Mouse (Mus musculus) liver, embryonic 12.5 days (tissue): ENCODE data around the gene Trim25. TPM values are rescaled to one million over a fixed set of nuclear protein-coding genes. Genes with fewer than 3 reads are reported as not detected.

Experiments used
- ATAC-seq: fragments of 200-750 bp; cut with Nextera tagmentation; 2 replicates; pipeline ENCODE4 v1.8.0; 2017; ENCODE audit warnings: moderate number of reproducible peaks, mild to moderate bottlenecking, moderate library complexity
- H3K27ac ChIP-seq: fragments of 300-500 bp; sonication (generic); 2 replicates; pipeline ENCODE4 v1.5.1; 2016; ENCODE audit warnings: mild to moderate bottlenecking
- H3K27me3 ChIP-seq: fragments of 300-500 bp; sonication (generic); replicated peaks from 2 replicates; pipeline ENCODE4 v1.6.1; 2016; ENCODE audit warnings: mild to moderate bottlenecking, moderate library complexity
- H3K36me3 ChIP-seq: fragments of 300-500 bp; sonication (generic); 2 replicates; pipeline ENCODE4 v1.6.1; 2016; ENCODE audit warnings: mild to moderate bottlenecking, moderate library complexity
- H3K4me1 ChIP-seq: fragments of 300-500 bp; sonication (generic); 2 replicates; pipeline ENCODE4 v1.6.1; 2016
- H3K4me2 ChIP-seq: fragments of 300-500 bp; sonication (generic); 2 replicates; pipeline ENCODE4 v1.6.1; 2016; ENCODE audit warnings: mild to moderate bottlenecking, moderate library complexity
- H3K4me3 ChIP-seq: fragments of 300-500 bp; sonication (generic); 2 replicates; pipeline ENCODE4 v1.5.1; 2016; ENCODE audit warnings: mild to moderate bottlenecking, moderate library complexity
- H3K9ac ChIP-seq: fragments of 300-500 bp; sonication (generic); 2 replicates; pipeline ENCODE4 v1.6.1; 2016; ENCODE audit warnings: mild to moderate bottlenecking, moderate library complexity
- H3K9me3 ChIP-seq: fragments of 300-500 bp; sonication (generic); replicated peaks from 2 replicates; pipeline ENCODE4 v1.6.1; 2016; ENCODE audit warnings: mild to moderate bottlenecking, moderate library complexity
- WGBS: fragments of 180-500 bp; shearing (Covaris S2); methylation state at CpG from one replicate; pipeline ENCODE4 v1.1.7; 2016; ENCODE audit not compliant: insufficient replicate concordance; 5-methylcytosine and 5-hydroxymethylcytosine counted together
- polyA plus RNA-seq: library from polyadenylated mRNA; unstranded; fragments of >200 nt; fragmentation: Nextera tagmentation; extraction: Ambion mirVana; gene quantifications from 2 replicates; pipeline ENCODE4 v1.2.1, GENCODE M21; 2016

The Trim25 gene
- polyA plus RNA-seq, 1 experiment from 2014 or later, result 25.9 TPM

GRCm38 (mm10) chr11:89055931-89056690, 56.9 kb downstream of the Trim25 start:
- Histone ChIP-seq H3K9ac (no peak overlapping the region), H3K36me3 (peaks cover 10% of the 10 kb centered on the region; the same call in 1 of the 2 replicates), H3K4me2 (no peak overlapping the region), H3K27ac (no peak overlapping the region), H3K4me1 (peaks cover 30% of the 10 kb centered on the region), H3K27me3 (no peaks in the 10 kb centered on the region), H3K4me3 (no peak overlapping the region), H3K9me3 (no peaks in the 10 kb centered on the region)
- 80% methylated on average over 13 of the region's 13 CpGs for WGBS
- ATAC-seq, result no peak

GRCm38 (mm10) chr11:89058515-89059270, 59.5 kb downstream of the Trim25 start:
- H3K36me3 ChIP-seq, result peaks cover 10% of the 10 kb centered on the region; the same call in 1 of the 2 replicates
- ATAC-seq, result no peak
- 58% methylated on average over 11 of the region's 11 CpGs for WGBS
- H3K4me1 ChIP-seq, result peaks cover 36% of the 10 kb centered on the region
- H3K9ac ChIP-seq, result 0 out of 2 replicates have a peak overlapping the region, but pooled peaks have one; percentile 81
- H3K9me3 ChIP-seq, result no peaks in the 10 kb centered on the region
- peak overlapping the region; percentile 80; the same call in 1 of the 2 replicates for H3K4me3 ChIP-seq
- H3K27me3 ChIP-seq, result no peaks in the 10 kb centered on the region
- peak overlapping the region; percentile 99 for H3K4me2 ChIP-seq
- no peak overlapping the region for H3K27ac ChIP-seq

- WGBS, result under 1% methylated on average over 33 of the region's 33 CpGs
- peak overlapping the region; percentile 80 for H3K4me3 ChIP-seq
- peaks cover 48% of the 10 kb centered on the region for H3K4me1 ChIP-seq
- H3K9me3 ChIP-seq, result no peaks in the 10 kb centered on the region
- H3K36me3 ChIP-seq, result peaks cover under 1% of the 10 kb centered on the region; the same call in 1 of the 2 replicates
- H3K27ac ChIP-seq, result peak overlapping the region; percentile 41; the same call in 1 of the 2 replicates
- H3K9ac ChIP-seq, result peak overlapping the region; percentile 81
- H3K4me2 ChIP-seq, result peak overlapping the region; percentile 99
- ATAC-seq, result peak; percentile 53
- H3K27me3 ChIP-seq, result no peaks in the 10 kb centered on the region
These were observed 60.8 kb downstream of the Trim25 start for GRCm38 (mm10) chr11:89059919-89060422.

DNA sequence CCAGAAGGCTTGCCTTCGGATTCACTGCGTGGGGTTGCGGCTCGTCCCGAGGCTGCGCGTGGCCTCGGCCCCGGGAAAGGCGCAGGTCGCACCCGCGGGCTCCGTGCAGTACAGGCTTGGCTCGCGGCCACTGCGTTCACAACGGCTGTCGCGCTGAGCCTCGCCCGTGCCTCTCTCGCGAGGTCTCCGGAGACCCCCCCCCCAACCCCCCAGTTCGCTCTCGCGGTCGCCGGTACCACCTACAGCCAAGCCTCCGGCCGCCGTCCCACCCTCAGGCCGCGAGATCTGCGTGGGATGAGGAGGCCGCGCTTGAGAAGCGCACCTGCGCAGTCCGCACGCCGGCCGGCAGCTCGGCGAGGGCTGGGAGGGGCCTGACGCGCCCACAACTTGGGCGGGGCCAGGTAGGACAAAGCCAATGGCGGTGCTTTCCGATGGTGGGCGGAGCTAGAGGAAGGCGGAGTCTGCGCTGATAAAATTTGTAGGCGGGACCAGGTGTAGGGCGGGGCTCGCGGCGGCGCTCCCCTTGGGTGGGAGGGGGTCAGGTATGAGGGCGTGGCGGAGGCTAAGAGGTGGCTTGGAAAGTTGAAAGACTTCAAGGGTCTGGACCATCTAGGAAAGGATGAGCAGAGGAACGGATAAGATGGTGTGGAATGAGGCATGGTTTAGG, 61.4 kb downstream of the Trim25 start:
- H3K4me3 ChIP-seq, result peak overlapping the region; percentile 80
- no peaks in the 10 kb centered on the region for H3K9me3 ChIP-seq
- ATAC-seq, result peak; percentile 91
- peak overlapping the region; percentile 99 for H3K4me2 ChIP-seq
- H3K4me1 ChIP-seq, result peaks cover 48% of the 10 kb centered on the region
- H3K36me3 ChIP-seq, result no peaks in the 10 kb centered on the region
- 1% methylated on average over 63 of the region's 63 CpGs for WGBS
- no peaks in the 10 kb centered on the region for H3K27me3 ChIP-seq
- H3K27ac ChIP-seq, result peak overlapping the region; percentile 41; the same call in 1 of the 2 replicates
- H3K9ac ChIP-seq, result peak overlapping the region; percentile 81

DNA sequence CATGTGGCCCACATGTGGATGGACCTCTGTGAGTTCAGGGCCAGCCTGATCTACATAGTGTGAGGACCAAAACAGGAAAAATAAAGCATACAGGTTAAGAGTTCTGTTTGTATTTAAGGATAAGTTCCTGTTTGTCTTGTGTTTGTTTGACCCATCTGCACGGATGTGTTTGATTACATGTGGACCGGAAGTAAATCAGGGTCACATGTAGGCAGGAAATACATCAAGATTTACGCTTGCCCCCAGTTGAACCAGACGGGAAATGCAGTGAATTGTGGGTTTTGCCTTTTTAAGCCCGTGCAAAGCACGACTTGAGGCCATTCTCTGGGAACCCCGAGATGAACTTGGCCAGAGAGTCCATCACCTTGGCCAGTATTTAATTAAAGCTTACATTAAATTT, 62.2 kb downstream of the Trim25 start:
- 64% methylated on average over 7 of the region's 7 CpGs for WGBS
- no peak overlapping the region for H3K4me3 ChIP-seq
- H3K36me3 ChIP-seq, result no peaks in the 10 kb centered on the region
- no peak overlapping the region for H3K27ac ChIP-seq
- H3K4me2 ChIP-seq, result no peak overlapping the region; the same call in 1 of the 2 replicates
- no peak overlapping the region for H3K9ac ChIP-seq
- H3K4me1 ChIP-seq, result peaks cover 48% of the 10 kb centered on the region
- ATAC-seq, result no peak
- H3K27me3 ChIP-seq, result peaks cover 4% of the 10 kb centered on the region; the same call in 1 of the 2 replicates
- H3K9me3 ChIP-seq, result no peaks in the 10 kb centered on the region

- H3K9me3 ChIP-seq, result no peaks in the 10 kb centered on the region
- peak overlapping the region; percentile 7 for H3K4me2 ChIP-seq
- H3K9ac ChIP-seq, result no peak overlapping the region
- peak; percentile 62; the same call in 1 of the 2 replicates for ATAC-seq
- peaks cover 4% of the 10 kb centered on the region; the same call in 1 of the 2 replicates for H3K27me3 ChIP-seq
- no peaks in the 10 kb centered on the region for H3K36me3 ChIP-seq
- 39% methylated on average over 6 of the region's 6 CpGs for WGBS
- H3K4me1 ChIP-seq, result peaks cover 36% of the 10 kb centered on the region
- no peak overlapping the region for H3K4me3 ChIP-seq
- H3K27ac ChIP-seq, result 0 out of 2 replicates have a peak overlapping the region, but pooled peaks have one; percentile 5
These were observed 65.1 kb downstream of the Trim25 start for GRCm38 (mm10) chr11:89064312-89064711.

- no peak for ATAC-seq
- Histone ChIP-seq H3K27ac (no peak overlapping the region), H3K36me3 (no peaks in the 10 kb centered on the region), H3K27me3 (peaks cover 4% of the 10 kb centered on the region; the same call in 1 of the 2 replicates), H3K9ac (no peak overlapping the region), H3K4me3 (no peak overlapping the region), H3K4me1 (peaks cover 27% of the 10 kb centered on the region), H3K9me3 (no peaks in the 10 kb centered on the region), H3K4me2 (no peak overlapping the region)
- 86% methylated on average over 3 of the region's 3 CpGs for WGBS
These were observed 66.1 kb downstream of the Trim25 start for GRCm38 (mm10) chr11:89065297-89065696.

- no peak overlapping the region for H3K4me3 ChIP-seq
- H3K27ac ChIP-seq, result no peak overlapping the region
- no peak overlapping the region for H3K4me2 ChIP-seq
- H3K9ac ChIP-seq, result no peak overlapping the region
- H3K27me3 ChIP-seq, result peaks cover 4% of the 10 kb centered on the region; the same call in 1 of the 2 replicates
- no peaks in the 10 kb centered on the region for H3K9me3 ChIP-seq
- H3K36me3 ChIP-seq, result no peaks in the 10 kb centered on the region
- no peak for ATAC-seq
- peaks cover 18% of the 10 kb centered on the region for H3K4me1 ChIP-seq
- WGBS, result 75% methylated on average over 6 of the region's 6 CpGs
These were observed 67.0 kb downstream of the Trim25 start for GRCm38 (mm10) chr11:89066126-89066525.

DNA sequence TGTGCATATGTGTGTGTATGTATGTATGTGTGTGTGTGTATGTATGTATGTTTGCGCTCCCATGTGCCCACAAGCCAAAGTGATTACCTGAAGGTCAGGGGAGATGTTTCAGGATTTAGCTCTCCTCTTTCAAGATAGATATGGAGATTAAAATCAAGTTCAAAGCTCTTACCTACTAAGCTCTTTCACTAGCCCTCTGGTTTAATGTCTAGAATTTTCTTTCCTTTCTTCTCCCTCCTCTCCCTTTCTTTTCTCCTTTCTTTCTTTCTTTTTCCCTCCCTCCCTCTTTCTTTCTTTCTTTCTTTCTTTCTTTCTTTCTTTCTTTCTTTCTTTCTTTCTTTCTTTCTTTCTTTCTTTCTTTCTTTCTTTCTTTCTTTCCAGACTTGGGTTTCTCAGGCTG, 67.6 kb downstream of the Trim25 start, which contains the start of gene Dgke:
Dgke (minus strand) TSS at position 101 of the 400 bp plus-strand sequence.
- no peaks in the 10 kb centered on the region for H3K36me3 ChIP-seq
- no peak within 1 kb of the TSS for H3K4me2 ChIP-seq
- no peaks in the 10 kb centered on the region for H3K9me3 ChIP-seq
- no peak within 1 kb of the TSS for H3K9ac ChIP-seq
- no peak for ATAC-seq
- H3K27me3 ChIP-seq, result peaks cover 4% of the 10 kb centered on the region; the same call in 1 of the 2 replicates
- 88% methylated on average over 1 of the region's 1 CpGs for WGBS
- H3K4me1 ChIP-seq, result peaks cover 15% of the 10 kb centered on the region
- H3K27ac ChIP-seq, result no peak within 1 kb of the TSS
- no peak within 1 kb of the TSS for H3K4me3 ChIP-seq

DNA sequence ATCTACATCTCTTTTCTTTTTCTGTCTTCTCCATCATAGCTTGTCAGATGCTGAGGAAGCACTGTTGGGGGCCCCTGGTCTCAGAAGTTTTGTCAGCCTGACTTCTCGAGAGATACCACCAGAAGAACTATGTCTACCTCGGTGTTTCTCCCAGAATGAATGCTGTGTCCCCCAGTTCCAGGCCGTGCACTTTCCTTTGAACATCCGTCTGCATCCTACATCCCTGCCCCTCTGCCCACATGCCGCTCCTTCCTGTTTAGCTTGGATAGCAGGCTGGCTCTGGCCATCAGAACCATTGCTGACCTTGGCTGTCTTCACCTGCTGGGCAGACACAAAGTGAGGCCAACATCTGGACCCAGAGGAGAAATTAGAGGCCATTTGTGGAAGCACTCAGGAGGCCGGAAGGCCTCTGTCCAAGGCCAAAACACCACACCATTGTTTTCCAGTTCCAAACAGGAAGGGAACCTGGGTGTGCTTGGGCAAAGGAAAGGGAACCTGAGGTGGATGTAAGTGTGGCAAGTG, 68.2 kb downstream of the Trim25 start:
- Histone ChIP-seq H3K4me2 (no peak overlapping the region), H3K4me1 (peaks cover 15% of the 10 kb centered on the region), H3K4me3 (no peak overlapping the region), H3K27me3 (peaks cover 4% of the 10 kb centered on the region; the same call in 1 of the 2 replicates), H3K9me3 (no peaks in the 10 kb centered on the region), H3K9ac (no peak overlapping the region), H3K36me3 (no peaks in the 10 kb centered on the region), H3K27ac (no peak overlapping the region)
- 54% methylated on average over 6 of the region's 6 CpGs for WGBS
- ATAC-seq, result no peak

DNA sequence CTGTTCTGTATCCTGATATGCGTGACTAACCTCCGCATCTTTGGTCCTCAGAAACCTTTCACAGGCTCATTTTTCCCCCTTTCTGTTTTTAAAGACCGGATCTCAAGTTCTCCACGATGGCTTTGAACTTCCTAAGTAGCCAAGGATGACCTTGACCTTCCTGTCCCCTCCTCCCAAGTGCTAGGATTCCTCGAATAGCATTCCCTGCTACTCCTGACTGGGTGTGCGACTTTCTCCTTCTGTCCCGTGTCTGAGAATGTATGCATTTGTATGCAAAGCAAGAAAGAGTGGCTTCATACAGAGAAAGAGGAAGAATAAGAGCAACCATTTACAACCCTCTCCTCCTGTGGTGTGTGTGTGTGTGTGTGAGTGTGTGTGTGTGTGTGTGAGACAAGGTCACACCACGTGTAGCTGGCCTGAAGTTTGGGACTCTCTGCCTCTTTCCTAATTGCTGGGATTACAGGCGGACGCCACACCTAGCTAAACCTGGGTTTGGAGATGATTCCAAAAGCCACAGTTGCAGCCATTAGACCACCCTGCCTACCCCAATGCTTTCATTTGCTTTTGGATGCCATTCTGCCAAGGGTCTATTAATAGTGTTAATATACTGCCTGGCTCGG, 68.8 kb downstream of the Trim25 start:
- Histone ChIP-seq H3K27ac (no peak overlapping the region), H3K4me1 (peaks cover 15% of the 10 kb centered on the region), H3K36me3 (no peaks in the 10 kb centered on the region), H3K4me3 (no peak overlapping the region), H3K4me2 (no peak overlapping the region), H3K27me3 (peaks cover 4% of the 10 kb centered on the region; the same call in 1 of the 2 replicates), H3K9me3 (no peaks in the 10 kb centered on the region), H3K9ac (no peak overlapping the region)
- 67% methylated on average over 11 of the region's 11 CpGs for WGBS
- no peak for ATAC-seq
